Mouse (Mus musculus) forebrain, embryonic 10.5 days (tissue): ENCODE results near the gene Rab4a. TPM values are rescaled to one million over a fixed set of nuclear protein-coding genes. Genes with fewer than 3 reads are reported as not detected.
A peak's percentile ranks its signal among the peaks of the same experiment; 100 is the strongest.

Experiments used
- DNase-seq: peaks from one replicate; pipeline ENCODE4 v3.0.0-alpha.2; 2017; ENCODE audit warnings: low spot score; ENCODE audit errors: extremely low spot score
- H3K27ac ChIP-seq: fragments of 300-500 bp; sonication (generic); 2 replicates; pipeline ENCODE4 v1.5.1; 2016; ENCODE audit warnings: mild to moderate bottlenecking
- H3K27me3 ChIP-seq: fragments of 300-500 bp; sonication (generic); 2 replicates; pipeline ENCODE4 v1.6.1; 2016; ENCODE audit warnings: mild to moderate bottlenecking; ENCODE audit not compliant: poor library complexity, severe bottlenecking
- H3K36me3 ChIP-seq: fragments of 300-500 bp; sonication (generic); replicated peaks from 2 replicates; pipeline ENCODE4 v1.6.1; 2016; ENCODE audit warnings: mild to moderate bottlenecking, moderate library complexity
- H3K4me1 ChIP-seq: fragments of 300-500 bp; sonication (generic); 2 replicates; pipeline ENCODE4 v1.6.1; 2016
- H3K4me3 ChIP-seq: fragments of 300-500 bp; sonication (generic); 2 replicates; pipeline ENCODE4 v1.5.1; 2016; ENCODE audit warnings: mild to moderate bottlenecking, moderate library complexity
- H3K9me3 ChIP-seq: fragments of 300-500 bp; sonication (generic); 2 replicates; pipeline ENCODE4 v1.6.1; 2016; ENCODE audit warnings: mild to moderate bottlenecking, moderate library complexity
- WGBS: fragments of 180-500 bp; shearing (Covaris S2); methylation state at CpG from one replicate; pipeline ENCODE4 v1.1.7; 2016; 5-methylcytosine and 5-hydroxymethylcytosine counted together
- polyA plus RNA-seq: library from polyadenylated mRNA; unstranded; fragments of >200 nt; fragmentation: Nextera tagmentation; extraction: Ambion mirVana; gene quantifications from 2 replicates; pipeline ENCODE4 v1.2.1, GENCODE M21; 2016

The Rab4a gene
- polyA plus RNA-seq: 74.9 and 77.6 TPM in 2 replicates

- peak within 1 kb of the TSS; percentile 96 for H3K27ac ChIP-seq
- WGBS: under 1% methylated on average over 48 of the region's 48 CpGs
- H3K27me3 ChIP-seq: no peaks in the 10 kb centered on the region
- peak within 1 kb of the TSS; percentile 74 for H3K4me3 ChIP-seq
- peaks cover 21% of the 10 kb centered on the region for H3K36me3 ChIP-seq
- peak; percentile 90 for DNase-seq
- peaks cover 46% of the 10 kb centered on the region for H3K4me1 ChIP-seq
- peaks cover 2% of the 10 kb centered on the region; the same call in 1 of the 2 replicates for H3K9me3 ChIP-seq
These were observed at the start of gene Rab4a for GRCm38 (mm10) chr8:123805718-123806373. Rab4a (plus strand) TSS chr8:123805985.

- H3K27ac ChIP-seq: no peak overlapping the region
- no peaks in the 10 kb centered on the region for H3K9me3 ChIP-seq
- no peak overlapping the region for H3K4me3 ChIP-seq
- DNase-seq: no peak
- WGBS: 79% methylated on average over 8 of the region's 8 CpGs
- H3K4me1 ChIP-seq: peaks cover 63% of the 10 kb centered on the region
- no peaks in the 10 kb centered on the region for H3K36me3 ChIP-seq
- peaks cover 12% of the 10 kb centered on the region for H3K27me3 ChIP-seq
These were observed 48.9 kb upstream of the Rab4a start for GRCm38 (mm10) chr8:123756901-123757300.

GRCm38 (mm10) chr8:123758935-123759334 is 46.9 kb upstream of the Rab4a start:
- H3K4me1 ChIP-seq: peaks cover 57% of the 10 kb centered on the region
- no peaks in the 10 kb centered on the region for H3K36me3 ChIP-seq
- 82% methylated on average over 1 of the region's 1 CpGs for WGBS
- H3K4me3 ChIP-seq: no peak overlapping the region
- no peaks in the 10 kb centered on the region for H3K9me3 ChIP-seq
- peak overlapping the region; percentile 30 for H3K27ac ChIP-seq
- H3K27me3 ChIP-seq: peaks cover 24% of the 10 kb centered on the region
- DNase-seq: no peak

- DNase-seq: peak; percentile 79
- peaks cover 24% of the 10 kb centered on the region for H3K27me3 ChIP-seq
- H3K9me3 ChIP-seq: no peaks in the 10 kb centered on the region
- H3K27ac ChIP-seq: peak overlapping the region; percentile 87
- WGBS: 5% methylated on average over 10 of the region's 10 CpGs
- no peaks in the 10 kb centered on the region for H3K36me3 ChIP-seq
- peaks cover 47% of the 10 kb centered on the region for H3K4me1 ChIP-seq
- peak overlapping the region; percentile 49 for H3K4me3 ChIP-seq
These were observed 45.9 kb upstream of the Rab4a start for GRCm38 (mm10) chr8:123759933-123760332.

GRCm38 (mm10) chr8:123760579-123760978 is 45.2 kb upstream of the Rab4a start:
- WGBS: 71% methylated on average over 5 of the region's 5 CpGs
- Histone ChIP-seq H3K4me3 (peak overlapping the region; percentile 49), H3K27ac (peak overlapping the region; percentile 87)

GRCm38 (mm10) chr8:123761266-123761882 is 44.4 kb upstream of the Rab4a start:
- peak overlapping the region; percentile 67 for H3K27ac ChIP-seq
- no peaks in the 10 kb centered on the region for H3K9me3 ChIP-seq
- peak overlapping the region; percentile 49; the same call in 1 of the 2 replicates for H3K4me3 ChIP-seq
- peaks cover 33% of the 10 kb centered on the region for H3K27me3 ChIP-seq
- H3K4me1 ChIP-seq: peaks cover 40% of the 10 kb centered on the region
- H3K36me3 ChIP-seq: no peaks in the 10 kb centered on the region
- 50% methylated on average over 12 of the region's 12 CpGs for WGBS
- DNase-seq: no peak

More at GRCm38 (mm10) chr8:123760579-123760978, 45.2 kb upstream of the Rab4a start:
- Histone ChIP-seq H3K9me3 (no peaks in the 10 kb centered on the region), H3K27me3 (peaks cover 25% of the 10 kb centered on the region), H3K4me1 (peaks cover 44% of the 10 kb centered on the region), H3K36me3 (no peaks in the 10 kb centered on the region)
- DNase-seq: no peak

GRCm38 (mm10) chr8:123761883-123762270 is 43.9 kb upstream of the Rab4a start:
- no peaks in the 10 kb centered on the region for H3K36me3 ChIP-seq
- WGBS: 56% methylated on average over 4 of the region's 4 CpGs
- H3K27me3 ChIP-seq: peaks cover 38% of the 10 kb centered on the region
- no peak for DNase-seq
- no peak overlapping the region for H3K4me3 ChIP-seq
- H3K27ac ChIP-seq: no peak overlapping the region
- H3K9me3 ChIP-seq: no peaks in the 10 kb centered on the region
- H3K4me1 ChIP-seq: peaks cover 38% of the 10 kb centered on the region

- no peak for DNase-seq
- H3K9me3 ChIP-seq: no peaks in the 10 kb centered on the region
- peaks cover 49% of the 10 kb centered on the region for H3K4me1 ChIP-seq
- no peaks in the 10 kb centered on the region for H3K36me3 ChIP-seq
- no peak overlapping the region for H3K4me3 ChIP-seq
- H3K27me3 ChIP-seq: peaks cover 42% of the 10 kb centered on the region
- H3K27ac ChIP-seq: no peak overlapping the region
- WGBS: 90% methylated on average over 7 of the region's 7 CpGs
These were observed 42.4 kb upstream of the Rab4a start for GRCm38 (mm10) chr8:123763355-123763754.

- peak; percentile 24 for DNase-seq
- WGBS: 35% methylated on average over 4 of the region's 4 CpGs
- H3K27ac ChIP-seq: no peak overlapping the region
- H3K27me3 ChIP-seq: peaks cover 43% of the 10 kb centered on the region
- no peaks in the 10 kb centered on the region for H3K9me3 ChIP-seq
- no peaks in the 10 kb centered on the region for H3K36me3 ChIP-seq
- peaks cover 41% of the 10 kb centered on the region for H3K4me1 ChIP-seq
- H3K4me3 ChIP-seq: no peak overlapping the region
These were observed 41.1 kb upstream of the Rab4a start for GRCm38 (mm10) chr8:123764671-123765070.

GRCm38 (mm10) chr8:123766516-123766915 is 39.3 kb upstream of the Rab4a start:
- peaks cover 38% of the 10 kb centered on the region for H3K27me3 ChIP-seq
- no peaks in the 10 kb centered on the region for H3K36me3 ChIP-seq
- no peak overlapping the region for H3K27ac ChIP-seq
- no peaks in the 10 kb centered on the region for H3K9me3 ChIP-seq
- H3K4me3 ChIP-seq: no peak overlapping the region
- DNase-seq: no peak
- H3K4me1 ChIP-seq: peaks cover 22% of the 10 kb centered on the region
- 88% methylated on average over 4 of the region's 4 CpGs for WGBS

- peaks cover 30% of the 10 kb centered on the region for H3K27me3 ChIP-seq
- no peak for DNase-seq
- peaks cover 14% of the 10 kb centered on the region; the same call in 1 of the 2 replicates for H3K4me1 ChIP-seq
- 78% methylated on average over 8 of the region's 8 CpGs for WGBS
- no peak overlapping the region for H3K4me3 ChIP-seq
- H3K27ac ChIP-seq: no peak overlapping the region
- H3K36me3 ChIP-seq: no peaks in the 10 kb centered on the region
- no peaks in the 10 kb centered on the region for H3K9me3 ChIP-seq
These were observed 37.9 kb upstream of the Rab4a start for GRCm38 (mm10) chr8:123767874-123768273.

GRCm38 (mm10) chr8:123768492-123769356 is 37.1 kb upstream of the Rab4a start:
- H3K27me3 ChIP-seq: peaks cover 26% of the 10 kb centered on the region; the same call in 1 of the 2 replicates
- DNase-seq: peak; percentile 50
- peaks cover 19% of the 10 kb centered on the region for H3K4me1 ChIP-seq
- H3K36me3 ChIP-seq: no peaks in the 10 kb centered on the region
- WGBS: 68% methylated on average over 16 of the region's 16 CpGs
- no peaks in the 10 kb centered on the region for H3K9me3 ChIP-seq
- no peak overlapping the region for H3K4me3 ChIP-seq
- H3K27ac ChIP-seq: no peak overlapping the region
